Mouse (Mus musculus) adrenal gland, postnatal 14 days (tissue): Measurements from ENCODE around the gene Ttc3. TPM values are rescaled to one million over a fixed set of nuclear protein-coding genes. Genes with fewer than 3 reads are reported as not detected.
"Not testable (repeated sequence)": the region's sequence is repeated elsewhere in the genome, so short reads cannot be mapped to it uniquely, and the experiment has no call there.

Experiments used
- DNase-seq: peaks from one replicate; pipeline ENCODE4 v3.0.0; 2021; ENCODE audit warnings: mixed read lengths
- long read RNA-seq, 2 experiments: library from polyadenylated mRNA; stranded (forward); transcript quantifications; one replicate each; pipeline ENCODE4 v2.0.0; 2021
- total RNA-seq: library from RNA; stranded (reverse); gene quantifications from 2 replicates; pipeline ENCODE4 v1.2.3, GENCODE M21; 2021

Ttc3 gene
- total RNA-seq, result 89.9 and 90.5 TPM in 2 replicates
- long read RNA-seq, experiment 1, full-length matches to known transcripts, result 1 of 13 reads
- long read RNA-seq, experiment 1, partial matches to known transcripts, result 4 of 13 reads
- long read RNA-seq, experiment 1, other reads (novel, unspliced or antisense), result 8 of 13 reads
- long read RNA-seq, experiment 2, full-length matches to known transcripts, result 2 of 19 reads
- long read RNA-seq, experiment 2, partial matches to known transcripts, result 7 of 19 reads
- long read RNA-seq, experiment 2, other reads (novel, unspliced or antisense), result 10 of 19 reads

DNA sequence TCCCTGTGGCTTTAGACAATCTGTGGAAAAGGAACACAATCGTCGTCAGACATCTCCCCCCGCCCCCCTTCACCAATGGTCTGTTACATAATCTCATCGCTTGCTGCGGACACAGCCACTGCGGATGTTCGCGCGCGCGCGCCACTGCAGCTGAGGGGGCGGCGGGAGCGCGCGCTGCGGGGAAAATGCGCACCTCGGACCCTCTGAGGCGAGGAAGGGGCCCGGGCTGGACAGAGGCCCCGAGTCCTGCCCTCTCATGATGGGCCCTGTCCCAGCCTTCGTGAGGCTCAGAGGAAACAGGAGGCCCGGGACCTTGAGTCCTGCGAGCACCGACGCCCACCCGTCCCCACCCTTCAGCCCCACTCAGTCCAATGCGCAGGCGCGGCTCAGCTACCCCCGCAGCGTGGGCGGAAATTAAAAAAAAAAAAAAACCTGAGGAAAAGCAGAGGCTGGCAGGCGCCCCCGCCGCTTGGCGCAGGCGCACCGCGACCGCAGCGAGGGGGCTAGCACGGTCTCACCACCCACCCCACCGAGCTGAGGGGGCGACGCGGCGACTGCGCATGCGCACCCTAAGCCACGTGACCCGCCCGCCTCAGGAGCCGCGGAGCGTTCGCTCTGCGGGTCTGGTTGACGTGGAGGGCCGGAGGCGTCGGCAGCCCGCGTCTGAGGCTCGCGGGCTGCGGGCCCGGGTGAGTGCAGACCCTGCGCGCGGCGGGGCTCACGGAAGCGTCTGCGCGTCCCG is at the start of gene Ttc3:
Ttc3 (plus strand) TSS at position 446 of the 742 bp plus-strand sequence.
- DNase-seq, result peak; percentile 96

DNA sequence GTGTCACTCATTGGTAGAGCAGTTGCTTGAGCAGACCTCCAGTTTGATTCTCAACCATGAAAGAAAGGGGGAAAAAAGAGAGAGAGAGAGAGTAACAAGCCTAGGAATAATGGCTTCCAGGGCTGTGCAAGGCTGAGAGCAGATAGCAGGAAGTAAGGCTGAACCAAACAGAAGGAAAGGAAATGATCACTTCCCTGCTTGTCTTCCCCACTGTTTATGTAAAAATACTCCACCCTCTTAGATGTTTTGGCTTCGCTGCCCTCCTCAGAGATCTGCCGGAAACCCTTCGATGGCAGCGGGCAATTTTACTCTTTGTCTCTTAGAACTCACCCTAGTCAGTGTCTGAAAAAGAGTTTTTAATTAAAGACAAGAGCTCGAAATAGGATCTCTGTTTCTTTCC is 46.7 kb upstream of the Ttc3 start:
- no peak for DNase-seq

DNA sequence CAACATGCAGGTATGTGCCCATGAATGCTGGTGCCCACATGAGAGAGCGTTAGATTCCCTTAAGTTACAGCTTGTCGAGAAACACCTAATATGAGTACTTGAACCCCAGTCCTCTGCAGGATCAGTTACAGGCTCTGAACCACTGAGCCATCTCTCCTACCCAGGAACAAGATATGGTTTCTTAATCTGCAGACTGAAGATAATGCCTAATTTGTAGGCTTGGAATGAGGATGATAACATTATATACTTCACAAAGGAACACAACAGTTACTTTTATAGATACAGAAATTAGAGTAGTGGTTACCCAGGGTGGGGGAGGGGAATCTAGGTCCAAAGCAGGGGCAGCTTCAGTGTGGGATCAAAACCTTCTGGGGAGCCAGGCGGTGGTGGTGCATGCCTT is 44.4 kb upstream of the Ttc3 start:
- DNase-seq, result no peak

DNA sequence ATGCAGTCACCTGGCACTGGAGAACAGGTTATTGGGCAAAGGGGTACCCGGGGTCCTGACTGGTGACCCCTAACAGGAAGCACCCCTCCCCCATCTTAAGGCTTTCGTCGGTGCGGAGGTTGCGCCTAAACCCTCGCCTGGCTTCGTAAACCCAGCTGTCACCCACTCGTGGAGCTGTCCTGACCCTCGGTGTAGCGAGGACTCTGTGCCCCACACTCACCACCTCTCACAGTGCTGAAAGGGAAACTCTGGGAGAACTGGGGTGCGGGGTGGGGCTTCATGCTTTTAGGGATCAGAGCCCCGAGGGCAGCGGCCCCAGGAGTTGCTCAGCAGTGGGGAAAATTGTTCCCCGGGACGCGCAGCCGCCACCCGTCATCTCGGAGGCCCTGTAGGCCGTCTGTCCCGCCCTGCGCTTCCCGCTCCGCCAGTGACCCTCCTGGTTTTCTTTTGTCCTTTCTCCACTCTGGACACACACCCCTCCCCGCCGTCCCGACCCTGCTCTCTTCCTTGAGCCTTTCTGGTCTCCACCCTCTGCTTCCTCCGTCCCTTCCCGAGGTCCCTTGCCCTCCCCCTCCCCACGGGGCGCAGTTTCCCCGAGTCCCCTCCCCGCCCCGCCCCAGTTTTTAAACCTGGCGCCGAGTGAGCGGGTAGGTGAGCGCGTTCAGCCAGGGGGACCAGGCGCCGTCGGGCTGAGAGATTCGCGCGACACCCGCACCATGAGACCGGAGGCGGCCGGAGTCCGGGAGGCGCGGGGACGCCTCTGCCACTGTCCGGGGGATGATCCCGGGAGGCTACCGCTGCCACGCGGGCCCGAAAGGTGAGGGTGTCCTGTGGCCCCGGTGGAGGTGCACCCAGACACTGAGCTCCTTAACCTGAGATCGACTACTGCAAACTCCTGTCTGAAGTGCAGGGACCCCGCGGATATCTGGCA is 42.4 kb upstream of the Ttc3 start, which contains the start of gene Ripply3:
Ripply3 (plus strand) TSS at position 640 of the 931 bp plus-strand sequence.
- peak; percentile 79 for DNase-seq

DNA sequence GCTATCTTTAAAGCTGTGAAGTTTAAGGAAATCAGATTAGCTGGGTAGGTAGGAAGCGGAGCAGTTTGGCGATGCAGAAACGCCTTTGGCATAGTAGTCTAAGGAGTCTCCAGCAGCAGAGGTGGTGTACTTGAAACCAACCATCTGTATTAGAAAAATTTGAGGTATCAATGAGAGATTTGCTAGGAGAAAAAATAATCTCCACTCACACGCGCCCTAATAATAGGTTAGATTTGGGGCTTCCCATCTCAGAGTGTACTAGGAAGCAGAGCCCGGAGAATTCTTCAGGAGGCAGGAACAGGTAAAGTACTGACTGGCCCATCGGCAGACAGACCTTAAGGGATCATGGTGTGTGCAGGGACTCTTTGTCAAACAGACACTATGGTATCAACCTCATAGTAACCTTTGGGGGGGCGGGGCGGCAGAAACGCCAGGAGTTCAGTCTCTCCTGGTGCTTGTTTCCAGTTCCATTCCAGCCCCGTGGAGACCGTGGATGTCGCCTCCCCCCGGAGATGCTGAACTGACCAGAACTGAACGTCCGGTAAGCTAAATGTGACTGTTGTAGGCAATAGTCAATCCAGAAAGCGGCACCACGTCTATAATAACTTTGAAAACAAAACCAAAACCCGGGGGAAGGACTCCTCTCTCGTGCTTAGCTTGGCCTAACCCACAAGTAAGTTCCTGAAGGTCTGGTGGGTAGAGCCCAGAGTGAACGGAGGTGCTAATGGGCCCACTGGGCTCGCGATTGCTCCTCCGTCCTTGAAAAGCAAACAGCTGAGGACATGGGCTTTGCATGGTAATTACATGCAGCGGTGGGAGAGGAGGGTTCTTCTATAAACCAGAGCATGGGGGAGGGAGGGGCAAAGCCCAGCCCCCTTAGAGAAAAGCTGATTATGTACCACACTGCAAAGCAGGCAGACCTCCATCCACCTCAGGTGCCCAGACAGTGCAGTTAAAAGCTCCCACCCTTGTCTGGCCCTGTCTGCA is 41.2 kb upstream of the Ttc3 start:
- no peak for DNase-seq

DNA sequence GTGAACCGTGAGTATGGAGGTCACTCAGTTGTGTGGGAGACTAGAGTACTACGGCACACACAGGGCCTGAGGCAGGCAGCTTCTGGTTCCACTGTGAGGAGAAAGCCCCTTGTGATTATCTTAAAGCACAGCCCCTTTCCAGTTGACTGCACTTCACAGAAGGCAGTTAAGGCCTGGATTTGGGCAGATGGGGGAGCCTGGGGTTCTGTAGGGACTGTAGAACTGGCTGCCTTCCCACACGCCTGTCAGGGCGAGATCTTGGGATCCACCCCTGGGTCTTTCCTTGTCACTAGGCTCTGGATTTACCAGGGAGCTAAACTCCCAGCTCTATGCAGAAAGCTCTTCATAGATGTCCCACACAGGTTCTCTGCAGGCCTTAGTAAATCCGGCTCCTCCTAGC is 40.0 kb upstream of the Ttc3 start:
- DNase-seq, result no peak

DNA sequence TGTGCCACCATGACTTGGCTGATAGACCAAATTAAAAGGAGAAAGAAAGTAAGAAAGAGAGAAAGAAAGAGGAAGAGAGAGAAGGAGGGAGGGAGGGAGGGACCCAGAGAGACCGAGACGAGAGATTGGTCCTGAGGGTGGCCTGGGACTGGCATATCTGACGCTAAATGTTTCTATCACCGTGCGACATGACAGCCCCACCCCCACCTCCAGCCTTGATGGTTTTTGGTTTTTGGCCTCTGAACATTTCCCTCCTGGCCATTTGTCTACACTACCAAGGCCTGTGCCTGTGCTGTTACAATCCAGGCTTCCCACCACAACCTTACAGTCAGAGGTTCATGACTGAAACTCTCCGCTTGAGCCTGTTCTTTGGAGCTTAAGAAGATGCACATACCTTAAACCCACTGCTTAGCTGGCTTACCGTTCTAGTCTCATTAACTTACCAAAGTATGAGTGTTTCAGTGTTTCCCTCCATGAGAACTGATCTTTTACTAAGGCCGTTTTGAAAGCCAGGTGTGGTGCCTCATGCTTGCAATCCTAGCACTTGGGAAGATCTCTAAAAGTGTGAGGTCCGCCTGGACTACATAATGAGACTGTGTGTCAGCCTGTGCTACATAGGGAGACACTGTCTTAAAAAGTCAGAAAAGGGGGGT is 39.1 kb upstream of the Ttc3 start:
- DNase-seq, result no peak

DNA sequence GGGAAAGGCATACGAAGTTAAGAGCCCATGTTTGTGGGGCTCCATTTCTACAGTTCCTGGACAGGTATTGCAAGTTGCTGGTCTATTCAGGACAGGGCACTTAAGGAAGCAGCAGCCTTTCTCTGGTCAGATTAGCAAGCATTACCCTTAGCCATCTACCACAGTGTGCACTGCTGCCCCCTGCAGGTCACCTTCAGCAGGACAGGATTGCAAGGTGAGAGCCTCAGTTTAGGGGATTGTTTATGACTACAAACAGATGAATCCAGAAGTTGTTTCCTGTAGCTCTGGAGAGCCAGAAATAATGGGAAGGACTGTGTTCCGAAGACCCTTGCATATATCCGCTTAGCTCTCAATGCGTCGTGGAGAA is 38.5 kb upstream of the Ttc3 start:
- DNase-seq, result peak; percentile 84

DNA sequence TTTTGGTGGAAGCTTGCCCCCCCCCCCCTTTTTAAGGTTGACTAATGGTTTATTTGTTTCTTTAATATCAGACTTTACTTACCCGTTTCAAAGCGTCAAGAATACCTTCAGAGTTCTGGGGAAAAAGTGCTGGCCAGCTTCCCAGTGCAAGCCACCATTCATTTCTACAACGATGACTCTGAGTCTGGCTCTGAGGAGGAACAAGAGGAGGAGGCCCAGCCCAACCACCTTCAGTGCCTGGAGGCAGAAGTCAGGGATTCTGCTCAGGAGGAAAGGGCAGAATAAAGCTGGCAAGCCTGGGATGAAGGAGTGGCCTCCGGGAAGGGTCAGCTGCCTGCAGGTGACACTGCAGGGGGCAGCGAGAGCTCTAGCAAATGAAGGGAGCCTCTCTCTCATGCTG is 34.8 kb upstream of the Ttc3 start:
- no peak for DNase-seq

DNA sequence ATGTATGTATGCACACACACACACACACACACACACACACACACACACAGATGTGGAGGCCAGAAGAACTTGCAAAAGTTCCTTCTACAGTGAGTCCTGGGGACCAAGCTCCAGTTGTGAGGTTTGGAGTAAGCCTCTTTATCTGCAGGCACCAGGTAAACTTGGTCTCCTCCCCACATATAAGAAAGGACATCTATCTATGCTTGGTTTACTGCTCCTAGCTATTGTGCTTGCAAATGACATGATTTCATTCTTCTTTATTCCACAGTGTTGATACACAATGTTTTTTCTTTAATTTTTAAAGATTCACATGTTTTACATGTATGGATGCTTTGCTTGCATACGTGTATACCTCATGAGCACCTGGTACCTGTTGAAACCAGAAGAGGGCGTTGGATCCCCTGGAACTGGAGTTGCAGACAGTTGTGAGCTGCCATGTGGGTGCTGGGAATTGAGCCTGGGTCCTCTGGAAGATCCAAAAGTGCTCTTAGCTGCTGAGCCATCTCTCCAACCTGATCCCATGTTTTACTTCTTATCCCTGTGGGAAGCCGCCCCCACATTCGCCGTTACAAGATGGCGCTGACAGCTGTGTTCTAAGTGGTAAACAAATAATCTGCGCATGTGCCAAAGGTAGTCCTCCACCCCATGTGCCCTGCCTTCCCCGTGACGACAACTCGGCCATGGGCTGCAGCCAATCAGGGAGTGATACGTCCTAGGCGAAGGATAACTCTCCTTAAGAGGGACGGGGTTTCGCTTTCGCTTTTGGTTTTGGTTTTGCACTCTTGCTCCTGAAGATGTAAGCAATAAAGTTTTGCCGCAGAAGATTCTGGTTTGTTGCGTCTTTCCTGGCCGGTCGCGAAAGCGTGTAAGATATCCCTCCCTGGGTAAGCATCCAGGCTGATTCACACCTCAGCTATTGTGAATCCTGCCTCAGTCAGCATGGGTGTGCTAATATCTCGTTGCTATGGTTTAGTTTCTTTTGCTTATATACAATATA is 31.0 kb upstream of the Ttc3 start:
- not testable (repeated sequence) for DNase-seq

DNA sequence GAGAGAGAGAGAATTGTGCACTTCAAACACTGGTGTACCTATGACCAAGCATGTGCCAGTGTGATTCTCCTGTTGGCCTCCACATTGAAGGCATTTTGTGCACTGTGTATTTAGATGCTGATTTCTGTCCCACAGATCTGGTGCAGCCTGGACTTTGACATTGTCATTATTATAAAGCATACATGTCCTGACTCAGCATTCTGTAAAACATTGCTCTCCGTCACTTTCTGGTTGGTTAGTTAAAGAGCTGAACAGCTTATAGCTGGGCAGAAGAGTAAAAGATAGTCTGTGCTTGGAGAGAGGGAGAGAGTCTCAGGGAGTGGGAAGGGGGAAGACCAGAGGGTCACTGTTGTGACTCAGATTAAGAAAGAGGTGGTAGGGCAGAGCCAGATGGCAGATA is 24.7 kb upstream of the Ttc3 start:
- no peak for DNase-seq

DNA sequence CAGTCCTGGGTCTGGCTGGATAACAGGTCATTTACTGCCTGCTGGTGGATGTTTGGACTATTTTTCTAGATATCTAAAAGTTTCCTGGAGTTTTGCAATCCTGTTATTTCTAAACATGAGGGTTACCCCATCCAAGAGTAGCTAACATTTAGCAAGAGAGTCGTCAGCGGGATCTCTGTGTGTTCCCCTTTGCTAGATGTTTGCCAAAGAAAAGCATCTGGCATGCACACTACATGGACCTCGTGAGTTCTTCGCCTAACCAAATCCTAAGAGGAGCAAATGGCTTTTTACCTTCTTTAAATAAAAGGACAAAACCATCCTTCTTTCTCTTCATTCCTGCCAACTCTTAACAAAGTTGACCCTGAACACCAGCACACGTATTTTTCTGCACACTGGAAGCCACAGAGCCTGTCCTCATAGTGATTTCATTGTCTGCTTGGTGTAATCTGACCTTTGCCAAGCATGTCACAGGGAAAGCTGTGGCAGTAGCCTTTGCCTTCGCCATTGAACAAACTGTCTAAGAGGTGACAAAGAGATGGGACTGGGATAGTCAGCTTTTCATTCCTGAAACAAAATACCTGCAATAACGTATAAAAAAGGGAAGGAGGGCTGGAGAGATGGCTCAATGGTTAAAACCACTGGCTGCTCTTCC is 23.2 kb upstream of the Ttc3 start:
- DNase-seq, result no peak

DNA sequence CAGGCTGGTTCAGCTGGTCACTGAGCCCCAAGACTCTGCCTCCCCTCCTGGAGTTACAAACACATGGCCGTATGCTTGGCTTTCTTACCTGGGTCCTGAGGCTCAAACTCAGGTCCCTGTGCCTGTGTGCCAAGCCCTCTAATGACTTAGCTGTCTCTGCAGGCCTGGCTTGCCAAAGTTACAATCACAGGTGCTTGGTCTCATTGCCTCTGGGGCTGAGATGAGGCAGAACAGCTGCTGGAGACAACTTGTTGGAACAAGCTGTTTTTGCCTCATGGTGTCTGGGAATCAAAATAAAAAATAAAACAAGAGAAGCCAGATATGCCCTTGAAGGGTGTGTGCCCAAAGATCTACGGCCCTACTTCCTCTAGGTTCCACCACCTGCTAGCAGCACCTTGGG is 21.6 kb upstream of the Ttc3 start:
- DNase-seq, result no peak

DNA sequence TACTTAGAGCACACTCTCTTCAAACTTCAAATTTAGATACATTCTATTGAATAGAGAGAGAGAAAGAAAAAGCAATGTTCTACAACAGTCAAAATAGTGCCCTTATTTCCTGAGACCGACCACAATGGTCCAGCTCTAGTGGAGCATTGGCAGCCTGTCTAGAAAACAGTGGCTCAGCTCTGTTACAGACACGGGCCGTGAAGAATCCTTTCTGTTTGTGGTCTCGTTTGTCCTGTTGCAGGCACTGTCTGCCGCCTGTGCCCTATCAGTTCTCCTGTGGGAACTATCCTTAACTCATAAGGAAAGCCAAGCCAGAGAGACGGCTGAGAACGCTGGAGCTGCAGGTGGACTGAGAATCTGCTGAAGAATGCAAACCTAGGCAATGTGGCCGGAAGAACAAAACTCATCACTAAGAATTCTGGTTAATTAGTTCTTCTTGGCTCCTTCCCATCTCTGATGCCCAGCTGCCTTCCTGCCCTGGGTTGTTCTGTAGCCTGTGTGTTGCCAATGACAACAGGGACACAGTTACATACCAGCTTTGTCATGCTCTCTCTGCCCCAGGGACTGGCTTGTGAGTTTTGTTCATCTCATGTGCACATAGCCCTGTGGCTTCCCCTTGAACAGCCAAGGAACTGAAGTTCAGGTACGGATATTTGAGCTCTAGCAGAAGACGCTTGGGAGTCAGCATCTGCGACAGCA is 20.7 kb upstream of the Ttc3 start:
- DNase-seq, result no peak

DNA sequence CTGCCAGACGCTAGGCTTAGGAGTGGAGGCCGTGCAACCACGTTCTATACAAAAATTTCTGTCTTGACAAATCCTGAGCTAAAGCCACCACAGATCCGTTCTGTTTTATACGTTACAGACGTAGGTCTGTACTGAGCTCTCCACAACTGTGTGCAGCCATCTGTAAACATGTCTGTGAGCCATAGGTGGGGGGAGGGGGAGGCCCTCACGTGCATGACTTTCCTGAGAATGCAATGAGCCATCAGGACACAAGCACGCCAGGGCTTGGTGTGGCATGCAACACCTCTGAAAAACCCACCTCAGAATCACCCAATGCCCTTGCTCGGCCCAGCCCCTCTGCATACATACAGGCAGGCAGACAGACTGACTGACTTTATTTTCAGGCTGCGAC is 20.1 kb upstream of the Ttc3 start:
- no peak for DNase-seq

DNA sequence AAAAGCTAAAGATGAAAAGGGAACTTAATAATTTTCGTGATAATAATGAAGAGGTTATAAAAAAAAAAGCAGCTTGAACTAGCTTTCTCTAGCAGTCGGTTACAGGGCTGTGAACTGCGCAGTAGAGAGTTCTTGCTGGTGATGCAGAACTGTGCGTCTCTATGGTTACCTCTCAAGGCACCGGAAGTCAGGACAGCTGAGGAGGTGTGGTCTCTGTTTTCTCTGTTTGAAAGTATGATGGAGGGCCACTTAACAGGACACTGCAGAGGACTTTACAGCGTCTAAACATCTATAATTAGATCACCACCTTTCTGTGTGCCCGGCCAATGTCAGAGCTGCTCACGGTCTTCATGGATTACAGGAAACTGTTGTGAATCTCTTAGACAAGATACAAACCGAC is 16.0 kb upstream of the Ttc3 start:
- peak; percentile 39 for DNase-seq

DNA sequence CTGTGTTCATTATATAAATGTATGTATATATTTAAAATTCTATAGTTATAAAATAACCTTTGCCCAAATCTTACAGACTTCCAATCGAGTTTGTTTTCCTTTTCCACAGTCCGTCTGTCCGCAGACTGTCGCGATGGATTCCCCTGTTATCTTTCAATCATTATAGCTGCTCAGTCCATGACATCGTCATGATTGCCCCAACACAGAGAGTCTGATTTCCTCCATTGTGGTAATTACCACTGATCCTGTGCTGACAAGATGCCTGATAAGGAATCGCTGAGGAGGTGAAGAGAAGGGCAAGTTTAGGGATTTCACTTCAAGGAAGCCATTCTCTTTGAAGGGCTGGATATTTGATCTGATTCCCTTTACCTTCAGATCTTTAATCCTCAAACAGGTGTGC is 14.4 kb upstream of the Ttc3 start:
- DNase-seq, result no peak

DNA sequence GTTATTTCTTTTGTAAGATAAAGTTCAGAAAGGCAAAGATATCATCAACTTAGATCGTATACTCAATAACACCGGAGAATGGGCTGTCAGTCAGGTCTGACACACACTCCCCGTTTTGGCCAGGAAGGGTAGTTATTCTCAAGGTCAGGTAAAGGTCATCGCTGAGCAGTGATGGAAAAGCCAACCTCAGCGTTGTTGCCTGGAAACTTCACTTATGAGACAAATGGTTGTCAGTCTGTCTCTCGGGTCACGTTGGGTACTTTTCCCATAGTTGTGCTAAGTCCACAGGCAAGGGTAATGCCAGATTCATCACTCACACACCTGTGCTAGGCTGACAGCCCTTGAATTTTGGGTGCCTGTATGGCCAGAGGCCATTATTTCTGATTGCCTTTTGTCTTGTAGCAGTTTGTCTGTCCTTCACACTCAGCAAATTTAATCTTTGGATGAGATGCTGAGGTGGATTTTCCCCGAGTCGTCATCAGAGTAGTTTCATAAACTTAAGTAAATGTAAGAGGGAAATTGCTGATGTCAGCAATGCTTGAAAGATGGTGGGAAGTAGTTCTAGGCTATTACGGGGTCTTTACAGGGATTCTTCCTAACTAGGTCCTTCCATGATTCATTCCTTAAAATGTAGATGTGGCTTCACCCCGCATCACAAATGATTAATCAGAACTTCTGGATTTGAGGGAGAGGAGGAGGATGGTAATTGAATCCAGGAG is 13.5 kb upstream of the Ttc3 start:
- DNase-seq, result no peak
